Mouse (Mus musculus): ENCODE results near the gene Chst2. TPM values are rescaled to one million over a fixed set of nuclear protein-coding genes. Genes with fewer than 3 reads are reported as not detected.

The Chst2 gene
- total RNA-seq, 2 experiments from 2014 or later, result 74.8 to 79.6 TPM

DNA sequence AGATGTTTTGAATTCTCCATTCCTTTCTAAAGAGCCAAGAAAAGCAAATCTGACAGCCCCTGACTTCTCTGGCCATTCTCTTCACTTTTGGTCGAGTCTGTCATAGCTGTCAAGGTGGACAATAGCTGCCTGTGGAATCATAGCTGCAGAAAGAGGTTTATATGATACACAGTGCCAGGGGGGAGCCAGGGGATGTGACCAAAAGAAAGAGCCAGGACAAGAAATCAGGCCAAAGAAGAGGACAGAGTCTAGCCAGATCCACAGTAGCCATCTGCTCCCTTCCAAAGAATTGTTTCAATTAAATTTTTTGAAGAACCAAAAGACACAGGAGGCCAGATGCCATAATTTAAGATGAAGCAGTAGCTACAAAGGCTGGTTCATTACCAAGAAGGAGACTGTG lies 30.6 kb downstream of the Chst2 start:
- intact Hi-C loops (cut with DNase I), result no loop called here
- DNase-seq (ENCODE audit: low spot score in 2 of 2), result no peak

GRCm38 (mm10) chr9:95375336-95375735 lies 31.2 kb downstream of the Chst2 start:
- DNase-seq (ENCODE audit: low spot score in 2 of 2), result no peak
- intact Hi-C loops (cut with DNase I), result no loop called here

GRCm38 (mm10) chr9:95373741-95374140 lies 32.8 kb downstream of the Chst2 start:
- intact Hi-C loops (cut with DNase I), result no loop called here

GRCm38 (mm10) chr9:95365882-95366281 lies 40.6 kb downstream of the Chst2 start:
- no peak for DNase-seq (ENCODE audit: low spot score in 2 of 2)
- intact Hi-C loops (cut with DNase I), result no loop called here

More at GRCm38 (mm10) chr9:95373741-95374140, 32.8 kb downstream of the Chst2 start:
- DNase-seq (ENCODE audit: low spot score in 2 of 2), result no peak

DNA sequence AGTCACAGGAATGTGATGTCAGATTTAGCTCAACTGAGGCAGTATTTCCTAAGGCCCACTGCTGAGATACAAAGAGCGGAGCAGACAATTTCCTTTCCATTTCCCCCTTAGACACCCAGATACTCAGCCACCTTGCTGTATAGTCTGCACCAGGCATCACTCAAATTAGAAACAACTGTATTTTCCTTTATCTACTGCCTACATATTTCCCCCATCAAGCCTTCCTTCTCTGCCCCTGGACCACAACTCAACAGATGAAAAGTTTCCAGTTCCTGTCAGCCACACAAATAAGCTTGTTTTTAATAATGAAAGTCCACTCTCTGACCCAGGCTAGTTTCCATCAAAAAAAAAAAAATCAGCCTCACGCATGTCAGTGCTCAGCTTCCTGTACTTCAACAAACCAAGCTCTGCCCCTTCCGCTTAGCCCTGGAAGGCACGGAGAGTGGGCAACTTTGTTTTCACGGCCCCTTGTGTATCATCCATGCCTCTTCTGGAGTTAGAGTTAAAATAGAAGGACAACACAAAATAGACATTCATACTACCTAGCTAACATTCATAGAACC lies 52.6 kb downstream of the Chst2 start:
- no peak for DNase-seq (ENCODE audit: low spot score in 2 of 2)
- intact Hi-C loops (cut with DNase I), result no loop called here

DNA sequence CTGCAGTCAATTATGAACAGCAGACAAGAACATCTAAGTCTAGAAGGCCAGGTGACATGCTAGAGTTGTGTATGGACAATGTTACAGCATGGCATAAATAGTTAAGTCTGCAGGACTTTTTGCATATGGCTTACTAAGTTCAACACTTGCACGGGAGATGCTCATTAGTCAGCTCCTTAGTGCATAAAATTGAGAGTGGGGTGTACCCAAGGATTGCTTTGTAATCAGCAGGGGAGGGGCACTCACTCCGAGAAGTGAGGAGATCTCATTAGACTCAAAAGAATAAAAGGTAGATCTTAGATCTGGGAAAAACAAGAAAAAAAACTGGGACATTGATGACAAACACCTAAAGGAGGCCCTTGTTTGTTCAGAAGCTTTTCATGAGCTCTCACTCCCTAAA lies 54.6 kb downstream of the Chst2 start:
- intact Hi-C loops (cut with DNase I), result no loop called here
- DNase-seq (ENCODE audit: low spot score in 2 of 2), result no peak

GRCm38 (mm10) chr9:95350550-95350949 lies 56.0 kb downstream of the Chst2 start:
- DNase-seq (ENCODE audit: low spot score in 2 of 2), result no peak
- intact Hi-C loops (cut with DNase I), result no loop called here

Other genes with a start within 250 kb of the Chst2 start
- 10 to 100 TPM; 62.7 to 64.3 TPM for gene U2surp, start 105.3 kb upstream of the Chst2 start, total RNA-seq (2021)
- 10 to 100 TPM; 39.1 to 40.7 TPM for gene Paqr9, start 152.9 kb upstream of the Chst2 start, total RNA-seq (2021)
- 1 to 10 TPM; 2.4 to 2.8 TPM for gene Pcolce2, start 230.9 kb upstream of the Chst2 start, total RNA-seq (2021)

Measured in left cerebral cortex, postnatal 25 days (tissue).